Mouse (Mus musculus): Measurements from ENCODE around the gene Batf3. TPM values are rescaled to one million over a fixed set of nuclear protein-coding genes. Genes with fewer than 3 reads are reported as not detected.

Gene Batf3
- polyA plus RNA-seq (2015; fragmentation: Nextera tagmentation; extraction: Ambion mirVana) = 16.6 and 16.7 TPM in 2 replicates

DNA sequence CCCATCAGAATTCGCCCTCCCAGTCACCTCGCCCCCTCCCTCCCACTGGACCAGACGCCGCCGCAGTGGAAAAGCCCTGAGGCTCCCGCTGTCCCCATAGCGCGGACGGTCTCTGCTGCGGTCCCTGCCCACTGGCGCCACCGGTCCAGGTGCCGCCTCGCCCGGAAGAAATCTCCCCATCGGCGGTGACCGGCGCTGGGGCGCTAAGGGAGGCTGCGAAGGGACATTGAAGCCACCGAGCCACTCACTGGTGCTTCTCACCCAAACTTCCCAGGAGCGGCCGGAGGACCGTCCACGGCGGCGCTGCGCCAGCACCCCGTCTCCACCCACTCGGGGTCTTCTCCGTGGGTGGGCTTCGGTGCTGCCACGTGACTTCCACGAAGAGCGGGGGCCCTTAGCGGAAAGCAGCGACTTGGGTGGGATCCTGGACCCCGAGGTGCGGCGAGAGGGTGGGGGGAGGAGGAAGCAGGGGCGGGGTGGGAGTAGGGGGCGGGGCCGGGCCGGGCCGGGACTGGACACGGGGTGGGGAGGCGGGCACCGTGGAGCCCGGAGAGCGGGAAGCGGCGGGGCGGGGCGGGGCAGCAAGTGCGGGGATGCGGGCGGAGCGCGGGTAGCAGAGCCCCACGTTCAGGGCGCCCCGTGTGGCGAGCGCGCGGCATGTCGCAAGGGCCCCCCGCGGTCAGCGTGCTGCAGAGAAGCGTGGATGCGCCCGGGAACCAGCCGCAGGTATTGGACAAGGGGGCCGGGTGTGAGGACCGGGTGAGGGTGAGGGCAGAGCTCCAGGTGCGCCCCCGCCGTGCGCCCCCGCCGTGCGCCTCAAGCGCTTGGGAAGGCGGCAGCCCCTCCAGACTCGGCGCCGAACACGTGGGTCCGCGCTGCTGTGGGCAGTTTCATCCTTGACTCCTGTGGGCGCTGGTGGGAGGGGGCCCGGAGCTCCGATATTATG, at the start of gene Batf3:
Gene Batf3, plus strand, starts transcription at position 46 of the 946 bp plus-strand sequence.
- peak within 1 kb of the TSS; percentile 95 for H3K4me2 ChIP-seq (replicated peaks)
- H3K4me3 ChIP-seq = peak within 1 kb of the TSS; percentile 64
- H3K4me1 ChIP-seq = peaks cover 28% of the 10 kb centered on the region
- H3K27me3 ChIP-seq = peaks cover 17% of the 10 kb centered on the region; the same call in 1 of the 2 replicates
- H3K9ac ChIP-seq = peak within 1 kb of the TSS; percentile 71
- peak; percentile 57 for ATAC-seq (ENCODE audit: low FRiP score, low read depth)
- H3K27ac ChIP-seq = peak within 1 kb of the TSS; percentile 48
- under 1% methylated on average over 91 of the region's 95 CpGs for WGBS
- H3K9me3 ChIP-seq = peaks cover 6% of the 10 kb centered on the region; the same call in 1 of the 2 replicates
- peaks cover 4% of the 10 kb centered on the region; the same call in 1 of the 2 replicates for H3K36me3 ChIP-seq

DNA sequence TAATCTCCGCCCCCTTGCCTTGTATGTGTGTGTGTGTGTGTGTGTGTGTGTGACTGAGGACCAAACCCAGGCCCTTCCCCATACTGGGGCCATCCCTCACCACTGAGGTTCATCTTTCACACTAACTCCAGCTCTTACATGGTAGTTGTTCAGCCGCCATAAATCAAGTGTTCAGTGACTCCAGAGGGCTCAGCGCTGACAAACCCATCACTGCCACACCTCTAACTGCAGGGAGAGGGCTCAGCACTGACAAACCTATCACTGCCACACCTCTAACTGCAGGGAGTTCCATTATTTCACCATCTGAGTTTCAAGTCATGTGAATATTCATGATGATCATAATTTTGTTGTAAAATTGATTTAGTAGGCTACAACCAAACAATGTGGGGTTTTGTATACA, 44.1 kb upstream of the Batf3 start:
- H3K9me3 ChIP-seq = no peaks in the 10 kb centered on the region
- no peak overlapping the region for H3K4me2 ChIP-seq (replicated peaks)
- no peak overlapping the region for H3K4me3 ChIP-seq
- no peak overlapping the region for H3K9ac ChIP-seq
- no peak for ATAC-seq (ENCODE audit: low FRiP score, low read depth)
- H3K27me3 ChIP-seq = no peaks in the 10 kb centered on the region
- peaks cover 4% of the 10 kb centered on the region; the same call in 1 of the 2 replicates for H3K36me3 ChIP-seq
- H3K4me1 ChIP-seq = no peaks in the 10 kb centered on the region
- 78% methylated on average over 3 of the region's 3 CpGs for whole genome bisulfite sequencing
- H3K27ac ChIP-seq = no peak overlapping the region

DNA sequence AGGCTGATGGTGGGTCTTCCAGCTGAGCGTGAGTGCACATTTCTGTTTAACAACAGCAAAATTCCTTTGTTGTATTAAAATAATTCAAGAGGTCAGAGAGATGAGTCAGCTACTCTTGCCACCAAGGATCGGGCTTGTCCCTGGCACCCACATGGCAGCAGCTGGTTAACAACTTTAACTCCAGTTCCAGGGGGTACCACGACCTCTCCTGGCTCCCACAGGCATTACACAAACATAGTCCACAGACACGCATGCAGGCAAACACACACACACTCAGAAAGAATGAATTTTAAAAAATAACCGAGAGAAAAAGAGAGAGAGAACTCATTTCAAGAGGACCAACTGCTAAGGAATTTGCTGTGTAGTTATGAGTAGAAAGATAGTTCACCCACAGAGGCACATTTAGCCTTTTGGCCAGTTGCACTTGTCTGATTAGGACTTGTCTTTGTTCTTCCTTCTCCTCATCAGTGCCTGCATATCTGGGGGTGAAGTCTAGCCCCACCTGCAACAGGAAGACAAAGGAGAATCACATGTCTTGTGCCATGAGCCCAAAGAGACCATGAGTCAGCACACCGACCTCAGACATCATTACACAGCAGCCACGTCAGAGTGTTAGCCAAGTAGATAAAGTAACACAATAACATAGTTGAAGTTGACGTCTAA, 42.6 kb upstream of the Batf3 start:
- H3K4me3 ChIP-seq = no peak overlapping the region
- ATAC-seq (ENCODE audit: low FRiP score, low read depth) = no peak

DNA sequence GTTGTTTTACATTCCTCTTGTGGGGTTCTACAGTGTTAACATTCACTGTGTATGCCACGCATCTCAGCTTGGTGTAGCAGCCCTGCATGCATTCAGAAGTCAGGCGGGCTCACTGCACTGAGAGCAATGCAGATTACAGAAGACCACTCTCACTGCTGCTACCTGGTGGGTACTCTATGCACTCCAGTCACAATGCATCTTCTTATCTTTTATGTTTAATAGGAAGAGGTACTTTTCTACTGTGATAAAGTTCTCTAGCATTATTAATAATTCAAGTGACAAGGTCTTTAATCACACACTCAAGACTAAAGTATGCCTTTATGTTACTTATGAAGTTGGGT, 42.1 kb upstream of the Batf3 start:
- H3K4me2 ChIP-seq (replicated peaks) = no peak overlapping the region
- H3K36me3 ChIP-seq = peaks cover 4% of the 10 kb centered on the region; the same call in 1 of the 2 replicates
- no peak overlapping the region for H3K4me3 ChIP-seq
- H3K4me1 ChIP-seq = no peaks in the 10 kb centered on the region
- 71% methylated on average over 2 of the region's 2 CpGs for WGBS
- H3K27me3 ChIP-seq = no peaks in the 10 kb centered on the region
- H3K9ac ChIP-seq = no peak overlapping the region
- no peak for ATAC-seq (ENCODE audit: low FRiP score, low read depth)
- H3K27ac ChIP-seq = no peak overlapping the region
- no peaks in the 10 kb centered on the region for H3K9me3 ChIP-seq

More for the DNA sequence above, 42.6 kb upstream of the Batf3 start:
- Histone ChIP-seq H3K4me1 (no peaks in the 10 kb centered on the region), H3K9ac (no peak overlapping the region), H3K9me3 (no peaks in the 10 kb centered on the region), H3K27me3 (no peaks in the 10 kb centered on the region), H3K36me3 (peaks cover 4% of the 10 kb centered on the region; the same call in 1 of the 2 replicates), H3K4me2 (replicated peaks) (no peak overlapping the region), H3K27ac (no peak overlapping the region)
- 72% methylated on average over 8 of the region's 8 CpGs for WGBS

DNA sequence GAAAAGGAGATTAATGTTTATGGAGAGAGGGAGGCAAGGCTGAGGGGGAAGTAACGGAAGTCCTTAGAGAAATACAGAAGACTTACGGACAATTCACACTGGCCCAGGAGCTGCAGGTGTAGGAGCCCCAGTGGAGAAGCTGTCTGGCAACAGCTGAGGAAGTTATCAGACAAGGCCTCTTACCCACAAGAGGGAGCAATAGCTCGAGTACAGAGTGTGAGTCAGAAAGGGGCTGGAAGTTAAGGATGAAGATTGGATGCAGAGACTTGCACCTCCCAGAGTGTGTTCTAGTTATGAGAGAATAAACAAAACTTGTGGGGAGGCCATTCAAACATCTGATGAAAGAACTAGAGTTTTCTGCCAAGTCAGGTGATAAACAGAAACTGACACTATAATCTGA, 40.2 kb upstream of the Batf3 start:
- WGBS = 69% methylated on average over 3 of the region's 3 CpGs
- Histone ChIP-seq H3K27me3 (no peaks in the 10 kb centered on the region), H3K4me3 (no peak overlapping the region), H3K4me2 (replicated peaks) (no peak overlapping the region), H3K4me1 (0 out of 2 replicates have a peak, but pooled peaks cover 7% of the 10 kb centered on the region), H3K9me3 (no peaks in the 10 kb centered on the region), H3K36me3 (peaks cover 4% of the 10 kb centered on the region; the same call in 1 of the 2 replicates), H3K27ac (no peak overlapping the region), H3K9ac (no peak overlapping the region)
- ATAC-seq (ENCODE audit: low FRiP score, low read depth) = no peak

DNA sequence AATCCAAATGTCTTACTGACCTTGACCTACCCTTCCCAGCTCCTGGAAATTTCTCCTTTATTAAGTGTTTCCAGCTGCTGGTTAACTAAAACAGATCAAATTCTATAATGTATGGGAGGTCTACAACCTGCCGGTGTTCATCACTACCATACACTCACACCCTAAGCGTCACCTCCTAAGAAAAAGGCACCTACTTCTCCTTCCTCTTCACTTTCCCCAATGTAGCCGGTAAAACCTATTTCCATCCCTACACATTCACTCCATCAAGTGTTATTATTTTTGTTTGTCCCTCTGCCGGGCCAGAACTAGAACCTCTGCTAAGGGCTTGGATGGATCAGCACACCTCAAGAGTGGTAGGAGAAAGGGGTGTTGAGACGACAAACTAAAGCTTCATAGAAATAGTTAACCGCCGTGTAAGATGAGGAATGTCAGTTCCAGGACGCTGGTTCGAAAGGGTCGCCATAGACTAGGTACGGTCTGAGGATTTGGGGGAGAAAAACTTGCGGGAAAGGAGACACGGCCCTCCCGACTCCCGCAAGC, 35.3 kb upstream of the Batf3 start:
- peak overlapping the region; percentile 87 for H3K4me2 ChIP-seq (replicated peaks)
- peaks cover 20% of the 10 kb centered on the region for H3K36me3 ChIP-seq
- H3K4me3 ChIP-seq = peak overlapping the region; percentile 86
- ATAC-seq (ENCODE audit: low FRiP score, low read depth) = peak; percentile 21
- H3K27me3 ChIP-seq = no peaks in the 10 kb centered on the region
- peak overlapping the region; percentile 89 for H3K9ac ChIP-seq
- peaks cover 20% of the 10 kb centered on the region for H3K4me1 ChIP-seq
- peak overlapping the region; percentile 69 for H3K27ac ChIP-seq
- 2% methylated on average over 15 of the region's 15 CpGs for WGBS
- no peaks in the 10 kb centered on the region for H3K9me3 ChIP-seq

DNA sequence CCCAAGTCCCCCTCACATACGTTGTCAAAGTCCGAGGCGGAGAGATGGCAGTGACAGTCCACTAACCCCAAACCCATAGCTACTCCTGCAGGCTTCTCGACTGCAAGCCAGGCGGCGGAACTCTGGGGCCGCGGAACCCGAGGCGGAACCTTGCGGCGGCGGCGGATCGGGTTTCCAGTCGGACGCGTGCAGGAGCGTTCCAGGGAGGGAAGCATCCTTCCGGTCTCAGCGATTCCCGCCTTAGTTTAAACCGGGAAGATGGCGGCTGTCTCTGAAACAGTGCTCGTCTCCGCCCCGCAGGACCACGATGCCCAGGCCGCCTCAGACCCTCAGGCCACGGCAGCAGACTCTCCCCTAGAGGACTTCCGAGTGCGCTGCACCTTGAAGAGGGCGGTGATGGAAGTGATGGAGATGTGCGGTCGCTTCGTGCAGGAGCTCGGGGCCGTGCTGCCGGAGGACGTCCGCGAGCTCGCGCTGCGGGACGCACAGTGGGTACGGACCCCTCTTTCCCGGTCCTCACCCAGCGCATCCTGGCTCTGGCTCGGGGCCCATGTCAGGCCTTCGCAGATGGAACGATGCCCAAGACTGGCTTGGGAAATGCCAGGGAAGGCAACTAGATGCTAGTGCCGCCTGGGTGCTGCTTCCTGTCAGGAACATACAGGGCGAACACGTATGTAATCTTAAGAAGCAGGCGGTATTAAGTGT, 34.7 kb upstream of the Batf3 start, which contains the start of the genes Tatdn3 and Nsl1:
Gene Tatdn3, minus strand, starts transcription at position 152 of the 705 bp plus-strand sequence.
Gene Nsl1, plus strand, starts transcription at position 232 of the 705 bp plus-strand sequence.
- peak; percentile 86 for ATAC-seq (ENCODE audit: low FRiP score, low read depth)
- peak within 1 kb of the TSS; percentile 69 for H3K27ac ChIP-seq

DNA sequence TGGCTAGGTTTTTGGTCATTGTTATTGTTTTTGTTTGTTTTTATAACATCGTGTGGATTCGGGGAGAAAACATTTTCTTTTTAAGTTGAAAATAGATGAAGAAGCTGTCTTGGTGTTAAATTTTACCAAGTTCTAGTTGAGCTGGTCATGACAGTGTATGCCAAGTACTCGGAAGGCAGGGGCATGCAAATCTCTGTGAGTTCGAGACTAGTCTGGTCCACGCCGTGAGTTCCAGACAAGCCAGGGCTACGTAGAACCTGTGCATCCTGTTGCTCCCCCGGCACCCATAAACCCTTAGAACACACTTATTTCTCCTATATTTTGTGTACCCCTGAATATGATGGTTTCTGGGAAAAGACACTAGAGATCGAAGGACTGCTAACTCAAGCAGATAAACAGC, 33.9 kb upstream of the Batf3 start:
- H3K9ac ChIP-seq = peak overlapping the region; percentile 89
- no peak overlapping the region for H3K27ac ChIP-seq
- peaks cover 31% of the 10 kb centered on the region for H3K36me3 ChIP-seq
- H3K4me2 ChIP-seq (replicated peaks) = peak overlapping the region; percentile 87
- H3K9me3 ChIP-seq = no peaks in the 10 kb centered on the region
- H3K4me1 ChIP-seq = peaks cover 20% of the 10 kb centered on the region
- WGBS = 56% methylated on average over 9 of the region's 9 CpGs
- no peak for ATAC-seq (ENCODE audit: low FRiP score, low read depth)
- no peaks in the 10 kb centered on the region for H3K27me3 ChIP-seq
- H3K4me3 ChIP-seq = peak overlapping the region; percentile 86

More for the DNA sequence above, 34.7 kb upstream of the Batf3 start, which contains the start of the genes Tatdn3 and Nsl1:
- Histone ChIP-seq H3K4me1 (peaks cover 20% of the 10 kb centered on the region), H3K36me3 (peaks cover 24% of the 10 kb centered on the region), H3K27me3 (no peaks in the 10 kb centered on the region), H3K4me2 (replicated peaks) (peak within 1 kb of the TSS; percentile 87), H3K4me3 (peak within 1 kb of the TSS; percentile 86), H3K9ac (peak within 1 kb of the TSS; percentile 89), H3K9me3 (no peaks in the 10 kb centered on the region)
- under 1% methylated on average over 56 of the region's 56 CpGs for WGBS

DNA sequence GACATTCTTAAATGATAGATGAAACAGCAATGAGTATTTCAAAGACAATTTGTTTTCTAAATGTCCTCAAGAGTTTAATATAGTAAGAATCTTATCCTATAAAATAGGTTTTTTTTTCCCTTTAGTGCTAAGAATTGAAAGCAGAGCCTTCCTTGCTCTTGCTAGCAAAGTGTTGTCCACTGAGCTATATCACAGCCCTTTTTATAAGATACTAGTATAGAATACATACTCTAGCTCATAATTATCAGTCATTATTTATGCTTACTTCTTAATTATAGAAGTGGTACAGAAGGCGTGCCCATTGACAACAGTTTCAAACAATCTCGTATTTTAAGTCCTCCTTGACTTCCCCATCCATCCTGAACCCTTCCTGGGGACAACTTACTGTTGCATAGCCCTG, 33.1 kb upstream of the Batf3 start:
- H3K9me3 ChIP-seq = no peaks in the 10 kb centered on the region
- H3K9ac ChIP-seq = no peak overlapping the region
- H3K27me3 ChIP-seq = no peaks in the 10 kb centered on the region
- no peak overlapping the region for H3K4me2 ChIP-seq (replicated peaks)
- H3K36me3 ChIP-seq = peaks cover 39% of the 10 kb centered on the region
- H3K4me3 ChIP-seq = no peak overlapping the region
- WGBS = 85% methylated on average over 2 of the region's 2 CpGs
- no peak overlapping the region for H3K27ac ChIP-seq
- H3K4me1 ChIP-seq = peaks cover 20% of the 10 kb centered on the region
- no peak for ATAC-seq (ENCODE audit: low FRiP score, low read depth)

DNA sequence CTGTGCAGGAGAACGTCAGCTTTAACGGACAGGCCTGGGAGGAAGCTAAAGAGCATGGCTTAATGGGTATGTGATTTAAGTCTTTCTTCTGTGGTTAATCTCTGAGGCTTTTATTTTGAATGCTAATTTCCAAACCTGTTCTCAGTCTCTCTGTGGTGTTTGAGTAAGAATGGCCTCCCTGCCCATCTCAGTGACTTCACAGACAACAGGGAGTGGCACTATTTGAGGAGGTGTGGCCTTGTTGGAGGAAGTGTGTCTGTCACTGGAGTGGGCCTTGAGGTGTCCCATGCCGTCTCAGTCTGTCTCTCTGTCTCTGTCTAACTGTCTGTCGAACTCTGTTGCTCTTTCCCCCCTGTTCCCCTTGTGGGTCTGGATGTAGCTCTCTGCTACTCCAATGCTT, 32.5 kb upstream of the Batf3 start:
- Histone ChIP-seq H3K9me3 (no peaks in the 10 kb centered on the region), H3K4me1 (peaks cover 20% of the 10 kb centered on the region), H3K9ac (no peak overlapping the region), H3K4me3 (no peak overlapping the region), H3K27me3 (no peaks in the 10 kb centered on the region), H3K4me2 (replicated peaks) (no peak overlapping the region), H3K36me3 (peaks cover 46% of the 10 kb centered on the region), H3K27ac (no peak overlapping the region)
- WGBS = 70% methylated on average over 4 of the region's 4 CpGs
- ATAC-seq (ENCODE audit: low FRiP score, low read depth) = no peak

DNA sequence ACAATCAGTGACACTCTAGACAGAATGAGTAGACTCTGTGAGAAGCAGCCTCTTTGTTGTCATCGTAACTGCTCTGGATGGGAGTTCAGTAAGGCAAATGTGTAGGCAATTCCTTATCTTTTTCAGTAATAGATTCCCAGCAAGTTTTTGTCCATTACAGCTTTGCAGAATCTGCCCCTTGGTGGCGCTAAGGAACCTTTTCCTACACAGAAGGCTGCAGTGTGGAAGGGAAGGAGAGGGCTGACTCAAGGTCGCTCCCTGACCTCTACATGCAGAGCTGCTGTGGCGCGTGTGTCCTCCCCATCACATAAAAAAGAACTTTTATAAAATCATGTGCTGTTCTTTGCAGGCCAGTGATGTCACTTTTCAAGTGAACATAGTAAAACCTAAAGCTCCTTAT, 29.3 kb upstream of the Batf3 start:
- Histone ChIP-seq H3K4me3 (no peak overlapping the region), H3K27me3 (no peaks in the 10 kb centered on the region), H3K4me2 (replicated peaks) (no peak overlapping the region), H3K9me3 (no peaks in the 10 kb centered on the region), H3K9ac (no peak overlapping the region), H3K4me1 (peaks cover 13% of the 10 kb centered on the region), H3K36me3 (peaks cover 76% of the 10 kb centered on the region), H3K27ac (no peak overlapping the region)
- no peak for ATAC-seq (ENCODE audit: low FRiP score, low read depth)
- WGBS = 87% methylated on average over 5 of the region's 5 CpGs

All from limb, embryonic 13.5 days (tissue).